Mouse (Mus musculus) embryonic facial prominence, embryonic 14.5 days (tissue): ENCODE results near the gene Sort1. TPM values are rescaled to one million over a fixed set of nuclear protein-coding genes. Genes with fewer than 3 reads are reported as not detected.
A peak's percentile ranks its signal among the peaks of the same experiment; 100 is the strongest.

Experiments
- ATAC-seq: fragments of 200-750 bp; cut with Nextera tagmentation; 2 replicates; pipeline ENCODE4 v1.8.0; 2017; ENCODE audit warnings: low read depth, moderate number of reproducible peaks, moderate TSS enrichment
- DNase-seq: peaks from one replicate; pipeline ENCODE4 v3.0.0-alpha.2; 2015; ENCODE audit warnings: low spot score
- H3K27ac ChIP-seq: fragments of 300-500 bp; sonication (generic); replicated peaks from 2 replicates; pipeline ENCODE4 v1.5.1; 2014; ENCODE audit warnings: low read depth, mild to moderate bottlenecking, low read length, moderate library complexity
- H3K27me3 ChIP-seq: fragments of 300-500 bp; sonication (generic); replicated peaks from 2 replicates; pipeline ENCODE4 v1.6.1; 2014; ENCODE audit warnings: low read length; ENCODE audit not compliant: control insufficient read depth, insufficient read depth
- H3K36me3 ChIP-seq: fragments of 300-500 bp; sonication (generic); 2 replicates; pipeline ENCODE4 v1.6.1; 2014; ENCODE audit warnings: low read length, mixed read lengths; ENCODE audit not compliant: control insufficient read depth, insufficient read depth
- H3K4me1 ChIP-seq: fragments of 300-500 bp; sonication (generic); 2 replicates; pipeline ENCODE4 v1.6.1; 2014; ENCODE audit warnings: antibody characterized with exemption, low read length; ENCODE audit not compliant: control insufficient read depth, insufficient read depth
- H3K4me2 ChIP-seq: fragments of 300-500 bp; sonication (generic); 2 replicates; pipeline ENCODE4 v1.6.1; 2014; ENCODE audit warnings: low read depth, mild to moderate bottlenecking, low read length, moderate library complexity, mixed read lengths
- H3K4me3 ChIP-seq: fragments of 300-500 bp; sonication (generic); 2 replicates; pipeline ENCODE4 v1.5.1; 2014; ENCODE audit warnings: low read depth, mild to moderate bottlenecking, low read length
- H3K9ac ChIP-seq: fragments of 300-500 bp; sonication (generic); 2 replicates; pipeline ENCODE4 v1.6.1; 2014; ENCODE audit warnings: low read depth, mild to moderate bottlenecking, low read length, moderate library complexity, mixed read lengths
- H3K9me3 ChIP-seq: fragments of 300-500 bp; sonication (generic); 2 replicates; pipeline ENCODE4 v1.6.1; 2016; ENCODE audit warnings: low read length; ENCODE audit not compliant: control insufficient read depth
- WGBS: fragments of 180-500 bp; shearing (Covaris S2); extraction: QIAGEN DNeasy Blood & Tissue Kit; methylation state at CpG from one replicate; pipeline ENCODE4 v1.1.7; 2014; 5-methylcytosine and 5-hydroxymethylcytosine counted together
- polyA plus RNA-seq: library from polyadenylated mRNA; unstranded; fragments of >200 nt; fragmentation: Nextera tagmentation; extraction: Ambion mirVana; gene quantifications from 2 replicates; pipeline ENCODE4 v1.2.1, GENCODE M21; 2014

Sort1 gene
- polyA plus RNA-seq, 1 experiment from 2014 or later: 18.0 TPM

GRCm38 (mm10) chr3:108330812-108331211 lies 46.9 kb downstream of the Sort1 start:
- H3K4me3 ChIP-seq: no peak overlapping the region
- peaks cover 33% of the 10 kb centered on the region for H3K36me3 ChIP-seq
- H3K9ac ChIP-seq: no peak overlapping the region
- ATAC-seq (no peak), DNase-seq (no peak)
- no peaks in the 10 kb centered on the region for H3K9me3 ChIP-seq
- no peaks in the 10 kb centered on the region for H3K4me1 ChIP-seq
- no peak overlapping the region for H3K4me2 ChIP-seq
- no peaks in the 10 kb centered on the region for H3K27me3 ChIP-seq
- no peak overlapping the region for H3K27ac ChIP-seq
- WGBS: 89% methylated on average over 6 of the region's 6 CpGs

- H3K9ac ChIP-seq: no peak overlapping the region
- WGBS: 96% methylated on average over 5 of the region's 5 CpGs
These were observed 53.0 kb downstream of the Sort1 start for GRCm38 (mm10) chr3:108336878-108337277.

GRCm38 (mm10) chr3:108341040-108341439 lies 57.2 kb downstream of the Sort1 start:
- Histone ChIP-seq H3K4me3 (no peak overlapping the region), H3K27ac (no peak overlapping the region), H3K36me3 (peaks cover 67% of the 10 kb centered on the region), H3K4me2 (no peak overlapping the region), H3K4me1 (no peaks in the 10 kb centered on the region), H3K9ac (no peak overlapping the region), H3K27me3 (no peaks in the 10 kb centered on the region), H3K9me3 (no peaks in the 10 kb centered on the region)
- DNase-seq (no peak), ATAC-seq (no peak)
- WGBS: 70% methylated on average over 2 of the region's 2 CpGs

More at GRCm38 (mm10) chr3:108336878-108337277, 53.0 kb downstream of the Sort1 start:
- H3K9me3 ChIP-seq: no peaks in the 10 kb centered on the region
- H3K4me1 ChIP-seq: no peaks in the 10 kb centered on the region
- peaks cover 68% of the 10 kb centered on the region for H3K36me3 ChIP-seq
- no peak for DNase-seq
- no peak overlapping the region for H3K4me3 ChIP-seq
- no peaks in the 10 kb centered on the region for H3K27me3 ChIP-seq
- H3K4me2 ChIP-seq: no peak overlapping the region
- ATAC-seq: no peak
- no peak overlapping the region for H3K27ac ChIP-seq

- peak; percentile 39 for DNase-seq
- H3K27ac ChIP-seq: no peak overlapping the region
These were observed 58.3 kb downstream of the Sort1 start for GRCm38 (mm10) chr3:108342185-108342584.

GRCm38 (mm10) chr3:108345855-108346254 lies 62.0 kb downstream of the Sort1 start:
- H3K27ac ChIP-seq: no peak overlapping the region
- no peaks in the 10 kb centered on the region for H3K9me3 ChIP-seq
- no peak overlapping the region for H3K4me2 ChIP-seq
- 77% methylated on average over 7 of the region's 7 CpGs for WGBS
- ATAC-seq: no peak
- no peak overlapping the region for H3K9ac ChIP-seq
- peaks cover 70% of the 10 kb centered on the region for H3K36me3 ChIP-seq
- no peak for DNase-seq
- no peaks in the 10 kb centered on the region for H3K4me1 ChIP-seq
- H3K27me3 ChIP-seq: no peaks in the 10 kb centered on the region
- no peak overlapping the region for H3K4me3 ChIP-seq

More at GRCm38 (mm10) chr3:108342185-108342584, 58.3 kb downstream of the Sort1 start:
- no peaks in the 10 kb centered on the region for H3K4me1 ChIP-seq
- peaks cover 70% of the 10 kb centered on the region for H3K36me3 ChIP-seq
- H3K27me3 ChIP-seq: no peaks in the 10 kb centered on the region
- WGBS: 56% methylated on average over 7 of the region's 7 CpGs
- no peak overlapping the region for H3K4me2 ChIP-seq
- no peaks in the 10 kb centered on the region for H3K9me3 ChIP-seq
- no peak for ATAC-seq
- H3K9ac ChIP-seq: no peak overlapping the region
- H3K4me3 ChIP-seq: no peak overlapping the region

GRCm38 (mm10) chr3:108348376-108348775 lies 64.5 kb downstream of the Sort1 start:
- H3K27ac ChIP-seq: no peak overlapping the region
- peaks cover 77% of the 10 kb centered on the region for H3K36me3 ChIP-seq
- 82% methylated on average over 9 of the region's 9 CpGs for WGBS
- H3K9me3 ChIP-seq: no peaks in the 10 kb centered on the region
- H3K4me3 ChIP-seq: no peak overlapping the region
- no peak overlapping the region for H3K4me2 ChIP-seq
- DNase-seq (no peak), ATAC-seq (no peak)
- no peaks in the 10 kb centered on the region for H3K27me3 ChIP-seq
- no peak overlapping the region for H3K9ac ChIP-seq
- H3K4me1 ChIP-seq: no peaks in the 10 kb centered on the region

GRCm38 (mm10) chr3:108355245-108355644 lies 71.4 kb downstream of the Sort1 start:
- Histone ChIP-seq H3K27ac (no peak overlapping the region), H3K36me3 (peaks cover 70% of the 10 kb centered on the region), H3K4me2 (no peak overlapping the region), H3K27me3 (no peaks in the 10 kb centered on the region), H3K9ac (no peak overlapping the region), H3K4me1 (no peaks in the 10 kb centered on the region), H3K9me3 (no peaks in the 10 kb centered on the region), H3K4me3 (no peak overlapping the region)
- WGBS: 90% methylated on average over 3 of the region's 3 CpGs
- no peak for ATAC-seq
- DNase-seq: no peak

- Histone ChIP-seq H3K4me3 (no peak overlapping the region), H3K27me3 (no peaks in the 10 kb centered on the region), H3K27ac (no peak overlapping the region), H3K36me3 (peaks cover 52% of the 10 kb centered on the region), H3K9ac (no peak overlapping the region), H3K4me1 (peaks cover 6% of the 10 kb centered on the region; the same call in 1 of the 2 replicates), H3K4me2 (no peak overlapping the region), H3K9me3 (no peaks in the 10 kb centered on the region)
- DNase-seq (no peak), ATAC-seq (no peak)
- WGBS: 81% methylated on average over 10 of the region's 10 CpGs
These were observed 73.2 kb downstream of the Sort1 start for GRCm38 (mm10) chr3:108357051-108357450.

GRCm38 (mm10) chr3:108358445-108358844 lies 74.6 kb downstream of the Sort1 start:
- DNase-seq (no peak), ATAC-seq (no peak)
- no peak overlapping the region for H3K4me3 ChIP-seq
- no peak overlapping the region for H3K4me2 ChIP-seq
- 77% methylated on average over 6 of the region's 6 CpGs for WGBS
- no peaks in the 10 kb centered on the region for H3K9me3 ChIP-seq
- H3K27ac ChIP-seq: no peak overlapping the region
- H3K27me3 ChIP-seq: no peaks in the 10 kb centered on the region
- no peak overlapping the region for H3K9ac ChIP-seq
- H3K4me1 ChIP-seq: peaks cover 6% of the 10 kb centered on the region; the same call in 1 of the 2 replicates
- peaks cover 42% of the 10 kb centered on the region for H3K36me3 ChIP-seq
